Mouse (Mus musculus) lung, postnatal 25 days (tissue): ENCODE measurements around the gene Tmem52.
A peak's percentile ranks its signal among the peaks of the same experiment; 100 is the strongest.
"Not testable (repeated sequence)": the region's sequence is repeated elsewhere in the genome, so short reads cannot be mapped to it uniquely, and the experiment has no call there.

ENCODE experiments used
- DNase-seq: peaks from one replicate; pipeline ENCODE4 v3.0.0; 2022; ENCODE audit warnings: low spot score

The Tmem52 gene

GRCm38 (mm10) chr4:155472716-155473290 is 3.9 kb downstream of the Tmem52 start:
- DNase-seq = no peak

- DNase-seq = no peak
Measured at GRCm38 (mm10) chr4:155473319-155473718, 4.4 kb downstream of the Tmem52 start.

DNA sequence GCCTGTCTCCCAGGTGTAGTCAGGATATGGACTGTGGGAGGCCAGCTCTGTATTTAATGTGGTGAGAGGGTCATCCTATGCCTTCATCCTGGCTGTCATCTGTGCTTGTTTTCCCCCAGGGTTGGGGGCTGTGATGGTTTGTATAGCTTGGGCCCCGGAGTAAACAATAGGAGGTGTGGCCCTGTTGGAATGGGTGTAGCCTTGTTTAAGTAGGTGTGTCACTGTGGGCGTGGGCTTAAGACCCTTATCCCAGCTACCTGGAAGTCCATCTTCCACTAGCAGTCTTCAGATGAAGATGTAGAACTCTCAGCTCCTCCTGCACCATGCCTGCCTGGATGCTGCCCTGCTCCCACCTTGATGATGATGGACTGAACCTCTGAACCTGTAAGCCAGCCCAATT is 4.9 kb downstream of the Tmem52 start:
- not testable (repeated sequence) for DNase-seq

GRCm38 (mm10) chr4:155481381-155482124 is 12.6 kb downstream of the Tmem52 start:
- DNase-seq = peak; percentile 80

- no peak for DNase-seq
Measured at GRCm38 (mm10) chr4:155482125-155482480, 13.2 kb downstream of the Tmem52 start.

DNA sequence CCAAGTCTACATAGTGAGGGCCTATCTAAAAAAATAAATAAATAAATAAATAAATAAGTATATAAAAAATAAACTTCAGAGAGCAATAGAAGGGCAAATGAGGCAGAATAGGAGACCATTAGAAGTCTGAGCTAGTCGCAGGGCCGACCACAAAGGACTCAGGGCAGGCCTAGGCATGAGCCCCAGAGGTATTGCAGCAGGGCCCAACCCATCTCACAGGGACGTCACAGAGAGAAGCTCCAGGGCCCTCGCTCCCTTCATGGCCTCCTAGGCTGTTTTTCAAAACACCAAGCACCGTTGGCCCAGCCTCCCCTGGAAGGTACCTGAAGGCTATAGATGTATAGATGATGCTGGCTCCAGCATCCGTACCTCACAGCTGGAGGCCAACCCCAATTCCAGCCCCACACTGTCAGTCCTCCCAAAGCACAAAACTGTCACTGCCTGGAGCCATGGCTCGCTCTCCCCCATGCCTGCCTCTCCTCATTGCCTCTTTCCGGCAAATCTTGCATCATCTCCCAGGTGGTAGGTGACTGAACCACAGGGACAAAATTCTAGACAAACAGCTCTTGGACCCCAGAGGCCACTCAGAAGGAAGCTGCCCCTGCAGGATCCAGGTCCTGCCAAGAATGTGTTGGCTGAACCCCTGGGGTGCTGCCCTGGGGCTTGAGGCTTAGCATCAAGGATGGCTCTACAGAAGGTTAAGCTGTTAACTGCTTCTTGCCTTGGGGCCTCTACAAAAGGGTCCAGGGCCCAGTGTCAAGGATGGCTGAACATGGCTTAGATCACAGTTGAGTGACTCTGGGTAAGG is 14.0 kb downstream of the Tmem52 start:
- no peak for DNase-seq

- DNase-seq = no peak
Measured at GRCm38 (mm10) chr4:155485521-155485920, 16.6 kb downstream of the Tmem52 start.

GRCm38 (mm10) chr4:155487746-155488145 is 18.8 kb downstream of the Tmem52 start:
- no peak for DNase-seq

DNA sequence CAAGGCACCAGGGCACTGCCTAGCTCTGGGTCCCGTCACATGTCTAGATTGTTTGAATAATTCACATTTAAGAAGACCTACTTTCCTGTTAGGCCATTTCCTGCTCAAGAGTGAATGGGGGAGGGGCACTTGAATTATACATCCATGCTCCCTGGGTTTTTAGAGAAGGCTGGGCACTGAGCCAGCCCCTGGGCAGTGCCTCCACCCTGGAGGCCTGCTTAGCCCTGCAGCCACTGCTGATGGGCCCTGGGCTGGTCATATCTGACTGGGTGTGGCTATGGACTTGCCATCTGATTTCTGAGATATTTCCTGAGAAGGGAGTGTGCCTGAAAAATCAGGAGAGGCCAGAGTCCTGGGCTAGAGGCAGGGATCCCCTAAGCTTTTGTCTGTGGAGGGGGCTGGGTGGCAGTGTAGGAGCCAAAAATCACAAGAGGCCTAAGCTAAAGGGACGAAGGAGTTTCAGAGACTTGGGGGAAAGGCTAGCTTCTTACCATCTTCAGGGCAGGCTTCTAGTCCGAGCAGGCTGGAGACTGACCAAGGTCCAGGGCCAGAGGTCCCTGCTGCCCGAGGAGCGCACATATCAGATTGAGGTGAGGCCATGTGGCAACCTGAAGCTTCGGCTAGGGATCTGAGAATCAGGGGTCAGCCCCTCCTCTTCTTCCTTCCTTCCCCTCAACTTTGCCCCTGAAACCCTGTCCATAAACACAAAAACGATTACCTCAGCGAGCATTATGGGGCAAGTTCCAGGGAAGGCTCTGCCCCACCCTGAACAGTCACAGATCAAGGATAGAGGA is 19.5 kb downstream of the Tmem52 start:
- DNase-seq = peak; percentile 96

DNA sequence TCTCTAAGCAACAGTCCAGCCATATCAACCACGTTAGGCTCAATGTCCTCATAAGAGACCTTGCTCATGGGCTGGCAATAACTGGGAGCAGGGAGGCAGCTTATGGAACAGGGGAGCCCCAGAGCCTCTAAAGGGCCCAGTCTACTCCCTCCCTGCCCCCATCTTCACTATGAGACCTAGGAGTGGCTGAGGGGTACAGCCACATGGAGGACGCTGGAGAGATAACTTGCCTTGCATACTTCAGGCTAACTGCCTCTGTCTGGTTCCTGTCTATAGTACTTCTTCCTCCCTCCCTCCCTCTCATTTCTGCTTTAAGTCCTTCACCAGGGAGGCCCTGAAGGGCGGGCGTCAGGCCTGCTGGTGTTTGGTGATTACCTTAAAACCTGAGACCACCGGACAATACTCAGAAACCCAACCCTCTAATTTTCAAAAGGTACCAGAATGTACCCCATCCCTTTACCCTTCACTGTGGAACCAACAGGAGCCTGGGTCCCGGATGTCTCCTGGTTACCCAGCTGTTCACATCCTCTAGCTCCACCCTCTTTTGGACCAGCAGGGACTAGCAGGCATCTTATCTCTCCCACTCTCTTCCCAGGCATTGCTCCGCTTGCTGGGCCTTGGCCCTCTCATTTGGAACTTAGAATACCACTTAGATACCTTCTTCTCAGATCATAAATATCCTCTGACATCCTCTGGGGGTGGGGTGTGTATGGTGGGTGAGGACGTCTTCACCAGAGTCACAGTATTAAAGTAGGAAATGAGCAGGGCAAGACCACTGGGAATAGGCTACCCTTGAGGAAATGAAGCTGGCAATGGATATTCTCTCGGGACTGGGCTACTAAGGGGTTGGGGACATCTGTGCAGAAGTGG is 20.4 kb downstream of the Tmem52 start:
- DNase-seq = no peak

DNA sequence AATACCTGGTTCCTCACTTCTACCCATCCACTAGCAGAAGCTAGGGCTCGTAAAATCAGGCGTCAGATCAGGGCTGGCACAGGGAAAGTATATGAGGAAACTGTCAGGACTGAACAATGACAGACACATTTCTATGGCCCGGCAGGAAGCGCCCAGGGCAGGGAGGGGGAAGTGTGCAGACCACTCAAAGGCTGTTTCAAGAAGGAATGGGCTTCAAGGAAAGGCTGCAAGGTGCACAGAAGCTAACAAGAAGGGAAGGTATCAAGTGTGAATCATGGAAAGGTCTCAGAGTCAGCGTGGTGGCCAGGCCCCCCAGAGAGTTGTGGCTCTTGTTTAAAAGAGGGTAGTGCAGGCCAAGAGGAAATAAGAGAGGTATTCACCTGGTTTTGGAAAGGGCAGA is 21.5 kb downstream of the Tmem52 start:
- no peak for DNase-seq

DNA sequence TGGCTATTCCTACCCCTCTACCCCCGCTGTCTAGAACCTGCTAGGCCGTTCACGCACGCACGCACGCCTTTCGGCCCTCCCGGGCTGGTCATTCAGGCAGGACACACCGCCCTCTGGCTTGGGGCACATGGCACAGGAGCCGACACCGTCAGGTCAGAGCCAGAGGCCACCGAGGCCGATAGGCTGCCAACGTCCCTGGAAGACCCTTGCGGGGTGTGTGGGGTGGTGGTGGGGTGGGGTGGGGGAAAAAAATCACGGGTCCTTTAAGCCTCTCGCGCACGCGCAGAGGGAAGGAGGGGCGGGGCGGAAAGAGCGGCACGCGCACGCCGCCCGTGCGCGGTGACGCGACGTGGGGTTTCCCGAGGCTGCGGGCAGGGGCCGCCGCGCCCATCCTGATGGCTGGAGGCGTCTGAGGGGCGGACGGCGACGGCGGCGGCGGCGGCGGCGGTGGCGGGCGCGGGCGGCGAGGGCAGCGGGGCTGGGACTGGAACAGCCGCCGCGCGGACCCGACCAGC is 22.1 kb downstream of the Tmem52 start, which contains the start of gene Gnb1:
Gnb1 (plus strand) TSS at position 372 of the 515 bp plus-strand sequence.
- peak; percentile 94 for DNase-seq

GRCm38 (mm10) chr4:155491529-155492130 is 22.7 kb downstream of the Tmem52 start:
- no peak for DNase-seq

DNA sequence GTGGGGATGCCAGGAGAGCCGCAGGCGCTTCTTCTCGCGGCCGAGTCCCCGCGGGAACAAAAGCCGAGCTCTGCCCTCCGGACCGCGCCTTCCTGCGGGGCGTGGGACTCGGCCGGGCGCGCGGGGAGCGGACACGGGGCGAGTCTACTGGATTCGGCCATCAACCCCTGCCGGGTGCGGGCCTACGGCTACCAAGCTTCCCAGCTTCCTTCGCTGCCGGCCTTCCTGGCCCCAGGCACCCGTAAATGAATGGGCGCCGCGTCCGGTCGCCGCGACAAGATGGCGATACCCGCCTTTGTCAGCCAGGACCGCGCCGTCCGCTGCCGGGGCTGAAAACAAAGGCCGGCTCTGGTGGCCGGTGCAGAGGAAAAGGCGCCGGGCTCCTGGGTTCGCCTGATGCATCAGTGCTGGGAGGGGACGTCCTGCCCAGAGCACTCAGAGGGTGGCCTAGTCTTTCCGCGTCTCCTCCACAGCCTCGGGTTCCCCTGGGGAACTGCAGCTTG is 23.3 kb downstream of the Tmem52 start:
- peak; percentile 50 for DNase-seq

- no peak for DNase-seq
Measured at GRCm38 (mm10) chr4:155494891-155495290, 26.0 kb downstream of the Tmem52 start.

DNA sequence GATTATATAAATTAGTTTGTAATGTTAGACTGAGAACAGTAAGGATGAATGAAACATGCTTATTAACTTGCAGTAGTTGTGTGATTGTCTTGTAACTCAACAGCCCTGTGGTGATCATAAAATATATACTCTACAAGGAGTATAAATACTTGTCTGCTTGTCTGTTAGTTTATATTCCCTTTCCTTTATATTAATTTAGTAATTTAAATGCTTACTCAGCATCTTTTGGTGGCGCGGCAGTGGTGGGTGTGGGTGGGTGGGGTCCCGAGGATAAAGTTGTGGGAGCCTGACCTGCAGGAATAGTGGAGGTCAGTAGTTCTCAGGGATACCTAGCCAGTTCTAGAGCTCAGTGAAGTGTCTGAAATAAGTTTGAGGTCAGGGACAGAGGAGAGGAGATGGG is 29.0 kb downstream of the Tmem52 start:
- DNase-seq = no peak

DNA sequence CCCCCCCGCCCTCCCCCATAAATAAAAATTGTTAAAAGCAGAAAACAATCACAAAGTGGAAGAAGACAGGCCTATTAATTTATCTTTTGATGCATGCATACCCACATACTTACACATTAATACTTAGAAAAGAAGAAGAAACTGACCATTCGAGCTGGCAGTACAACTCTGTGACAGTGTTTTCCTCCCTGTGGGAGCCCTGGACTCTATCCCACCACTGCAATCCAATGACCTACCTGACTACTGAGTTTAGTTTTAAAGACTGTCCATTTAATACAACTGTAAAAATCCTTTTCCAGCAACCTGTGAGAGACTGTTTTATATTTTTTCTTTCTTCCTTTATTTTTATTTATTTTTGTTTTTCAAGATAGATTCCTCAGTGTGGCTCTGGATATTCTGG is 32.2 kb downstream of the Tmem52 start:
- no peak for DNase-seq

GRCm38 (mm10) chr4:155505067-155505466 is 36.2 kb downstream of the Tmem52 start:
- DNase-seq = no peak

DNA sequence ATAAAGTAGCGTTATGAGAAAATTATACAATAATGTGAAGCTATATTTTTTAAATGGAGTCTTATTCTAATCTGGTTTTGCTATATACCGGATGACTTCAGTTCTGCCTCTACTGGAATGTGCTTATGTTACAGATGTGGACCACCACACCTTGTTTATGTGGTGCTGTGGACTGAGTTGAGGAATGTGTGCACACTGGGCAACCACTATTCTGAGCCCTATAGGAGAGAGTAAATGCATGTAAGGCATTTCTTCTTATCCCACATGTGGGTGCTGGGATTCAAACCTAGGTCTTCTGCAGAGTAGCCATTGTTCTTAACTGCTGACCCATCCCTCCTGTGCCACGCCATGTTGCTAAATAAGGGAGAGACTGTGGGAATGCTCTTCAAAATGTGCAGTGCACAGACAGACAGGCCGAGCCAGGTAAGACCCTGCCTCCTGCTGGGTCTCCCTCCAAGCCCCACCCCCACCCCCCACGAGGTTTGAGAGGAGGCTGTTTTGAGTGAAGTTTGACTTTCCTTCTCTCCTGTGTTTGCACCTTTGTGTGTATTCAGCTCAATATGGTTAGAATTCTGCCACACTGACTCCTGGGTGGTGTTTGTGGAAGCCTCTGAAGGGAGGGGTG is 36.9 kb downstream of the Tmem52 start:
- DNase-seq = no peak

DNA sequence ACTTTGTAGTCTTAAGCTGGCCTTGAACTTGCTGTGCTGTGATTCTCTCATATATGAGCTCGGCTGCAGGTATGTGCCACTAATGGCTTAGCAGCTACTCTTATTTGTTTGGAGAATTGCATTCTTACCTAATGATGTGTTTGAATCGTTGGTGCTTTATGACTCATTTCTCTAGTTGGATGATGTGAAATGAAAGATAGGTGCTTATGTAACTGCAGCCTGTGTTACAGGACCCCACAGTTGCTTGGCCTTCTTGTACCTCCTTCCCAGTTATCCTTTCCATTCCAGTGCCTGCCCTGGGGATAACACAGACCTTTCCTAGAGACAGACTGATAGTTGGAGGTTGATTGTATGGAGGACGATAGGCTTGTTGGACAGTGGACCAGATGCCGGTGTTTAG is 39.7 kb downstream of the Tmem52 start:
- no peak for DNase-seq
